Mouse (Mus musculus) stomach, embryonic 16.5 days (tissue): ENCODE results near the gene Catip. TPM values are rescaled to one million over a fixed set of nuclear protein-coding genes. Genes with fewer than 3 reads are reported as not detected.

ENCODE experiments used
- ATAC-seq: fragments of 200-750 bp; cut with Nextera tagmentation; 2 replicates; pipeline ENCODE4 v1.8.0; 2017; ENCODE audit warnings: moderate number of reproducible peaks, moderate TSS enrichment; ENCODE audit not compliant: insufficient read depth, low FRiP score
- H3K27ac ChIP-seq: fragments of 300-500 bp; sonication (generic); 2 replicates; pipeline ENCODE4 v1.5.1; 2014; ENCODE audit warnings: low read length
- H3K27me3 ChIP-seq: fragments of 300-500 bp; sonication (generic); 2 replicates; pipeline ENCODE4 v1.6.1; 2014; ENCODE audit warnings: low read length, control low read depth, mixed read lengths; ENCODE audit not compliant: control insufficient read depth, insufficient read depth
- H3K36me3 ChIP-seq: fragments of 300-500 bp; sonication (generic); 2 replicates; pipeline ENCODE4 v1.6.1; 2014; ENCODE audit warnings: low read length; ENCODE audit not compliant: control insufficient read depth, insufficient read depth
- H3K4me1 ChIP-seq: fragments of 300-500 bp; sonication (generic); 2 replicates; pipeline ENCODE4 v1.6.1; 2014; ENCODE audit warnings: low read length, control low read depth, mixed read lengths; ENCODE audit not compliant: control insufficient read depth, insufficient read depth
- H3K4me2 ChIP-seq: fragments of 300-500 bp; sonication (generic); 2 replicates; pipeline ENCODE4 v1.6.1; 2014; ENCODE audit warnings: low read depth, low read length, mixed read lengths
- H3K4me3 ChIP-seq: fragments of 300-500 bp; sonication (generic); replicated peaks from 2 replicates; pipeline ENCODE4 v1.5.1; 2014; ENCODE audit warnings: mild to moderate bottlenecking, low read length
- H3K9ac ChIP-seq: fragments of 300-500 bp; sonication (generic); 2 replicates; pipeline ENCODE4 v1.6.1; 2014; ENCODE audit warnings: low read length
- H3K9me3 ChIP-seq: fragments of 300-500 bp; sonication (generic); replicated peaks from 2 replicates; pipeline ENCODE4 v1.6.1; 2016; ENCODE audit warnings: low read length, control low read depth; ENCODE audit not compliant: control insufficient read depth
- WGBS: fragments of 180-500 bp; shearing (Covaris S2); extraction: QIAGEN DNeasy Blood & Tissue Kit; methylation state at CpG from one replicate; pipeline ENCODE4 v1.1.7; 2014; 5-methylcytosine and 5-hydroxymethylcytosine counted together
- polyA plus RNA-seq: library from polyadenylated mRNA; unstranded; fragments of >200 nt; fragmentation: Nextera tagmentation; extraction: Ambion mirVana; gene quantifications from 2 replicates; pipeline ENCODE4 v1.2.1, GENCODE M21; 2015

Gene Catip
- polyA plus RNA-seq, 1 experiment from 2014 or later, result 0.77 TPM

GRCm38 (mm10) chr1:74357531-74357930 is 4.4 kb upstream of the Catip start:
- H3K27me3 ChIP-seq, result no peaks in the 10 kb centered on the region
- H3K4me3 ChIP-seq, result no peak overlapping the region
- peaks cover 6% of the 10 kb centered on the region for H3K4me1 ChIP-seq
- no peak overlapping the region for H3K9ac ChIP-seq
- no peak overlapping the region for H3K27ac ChIP-seq
- no peaks in the 10 kb centered on the region for H3K9me3 ChIP-seq
- H3K36me3 ChIP-seq, result no peaks in the 10 kb centered on the region
- ATAC-seq, result no peak
- H3K4me2 ChIP-seq, result no peak overlapping the region

- Histone ChIP-seq H3K4me3 (no peak overlapping the region), H3K9ac (no peak overlapping the region), H3K9me3 (no peaks in the 10 kb centered on the region), H3K4me1 (peaks cover 6% of the 10 kb centered on the region), H3K27me3 (no peaks in the 10 kb centered on the region), H3K36me3 (no peaks in the 10 kb centered on the region), H3K27ac (no peak overlapping the region), H3K4me2 (no peak overlapping the region)
- 79% methylated on average over 5 of the region's 5 CpGs for WGBS
- ATAC-seq, result no peak
These were observed 1.9 kb upstream of the Catip start for GRCm38 (mm10) chr1:74359952-74360517.

DNA sequence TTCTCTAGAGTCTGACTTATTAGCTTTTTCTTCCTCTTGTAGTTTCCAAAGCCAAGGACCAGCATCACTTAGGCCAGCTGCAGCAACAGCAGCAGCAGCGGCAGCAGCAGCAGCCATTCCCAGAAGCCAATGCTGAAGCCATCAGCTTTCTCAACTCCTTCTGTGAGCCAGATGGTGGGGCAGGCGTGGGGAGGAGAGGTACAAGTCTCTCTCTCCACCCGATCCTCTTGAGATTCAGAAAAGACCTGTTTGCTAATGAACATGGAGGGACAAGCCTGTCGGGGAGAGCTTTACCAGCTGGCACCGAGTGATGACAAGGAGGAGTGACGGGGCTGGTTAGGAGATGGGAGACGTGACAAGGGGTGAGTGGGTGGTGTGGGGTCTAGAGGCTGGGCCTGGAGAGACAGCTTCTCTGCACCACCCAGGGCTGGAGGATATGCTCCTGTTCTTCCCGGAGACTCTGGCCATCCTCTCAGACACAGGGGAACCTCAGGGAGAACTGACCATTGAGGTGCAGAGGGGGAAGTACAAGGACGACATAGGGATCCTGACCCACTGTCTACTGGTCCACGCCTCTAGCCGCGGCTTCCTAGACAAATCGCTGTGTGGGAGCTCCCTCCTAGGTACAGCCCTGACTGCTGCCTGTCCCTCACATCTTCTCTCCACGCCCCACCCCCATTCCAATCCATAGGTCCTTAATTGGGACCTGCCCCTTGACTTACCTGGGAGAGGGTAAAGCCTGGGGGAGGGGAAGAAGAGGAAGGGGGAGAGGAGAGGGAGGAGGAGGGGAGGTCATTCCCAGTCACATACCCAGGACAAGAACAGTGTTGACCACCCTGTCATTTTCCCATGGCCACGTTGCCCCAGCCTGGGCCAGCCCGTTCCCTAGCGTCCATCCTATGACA is 669 bp downstream of the Catip start:
- WGBS, result 63% methylated on average over 17 of the region's 17 CpGs
- no peak overlapping the region for H3K27ac ChIP-seq
- H3K4me1 ChIP-seq, result peaks cover 6% of the 10 kb centered on the region
- H3K9ac ChIP-seq, result peak overlapping the region; percentile 39
- no peak overlapping the region for H3K4me3 ChIP-seq
- H3K9me3 ChIP-seq, result no peaks in the 10 kb centered on the region
- H3K27me3 ChIP-seq, result no peaks in the 10 kb centered on the region
- ATAC-seq, result no peak
- H3K36me3 ChIP-seq, result no peaks in the 10 kb centered on the region
- no peak overlapping the region for H3K4me2 ChIP-seq

GRCm38 (mm10) chr1:74363437-74363836 is 1.5 kb downstream of the Catip start:
- Histone ChIP-seq H3K36me3 (no peaks in the 10 kb centered on the region), H3K4me1 (peaks cover 10% of the 10 kb centered on the region), H3K4me2 (no peak overlapping the region), H3K4me3 (no peak overlapping the region), H3K27me3 (no peaks in the 10 kb centered on the region), H3K9me3 (no peaks in the 10 kb centered on the region), H3K9ac (no peak overlapping the region), H3K27ac (no peak overlapping the region; the same call in 1 of the 2 replicates)
- ATAC-seq, result no peak
- 65% methylated on average over 5 of the region's 5 CpGs for WGBS

- Histone ChIP-seq H3K36me3 (no peaks in the 10 kb centered on the region), H3K4me1 (peaks cover 10% of the 10 kb centered on the region), H3K27me3 (no peaks in the 10 kb centered on the region), H3K27ac (no peak overlapping the region), H3K9me3 (no peaks in the 10 kb centered on the region), H3K4me3 (no peak overlapping the region), H3K9ac (no peak overlapping the region), H3K4me2 (no peak overlapping the region)
- 58% methylated on average over 8 of the region's 8 CpGs for WGBS
- ATAC-seq, result no peak
These were observed 2.4 kb downstream of the Catip start for GRCm38 (mm10) chr1:74364270-74364669.

GRCm38 (mm10) chr1:74367886-74368645 is 6.2 kb downstream of the Catip start:
- WGBS, result 11% methylated on average over 34 of the region's 34 CpGs
- peak; percentile 89; the same call in 1 of the 2 replicates for ATAC-seq

DNA sequence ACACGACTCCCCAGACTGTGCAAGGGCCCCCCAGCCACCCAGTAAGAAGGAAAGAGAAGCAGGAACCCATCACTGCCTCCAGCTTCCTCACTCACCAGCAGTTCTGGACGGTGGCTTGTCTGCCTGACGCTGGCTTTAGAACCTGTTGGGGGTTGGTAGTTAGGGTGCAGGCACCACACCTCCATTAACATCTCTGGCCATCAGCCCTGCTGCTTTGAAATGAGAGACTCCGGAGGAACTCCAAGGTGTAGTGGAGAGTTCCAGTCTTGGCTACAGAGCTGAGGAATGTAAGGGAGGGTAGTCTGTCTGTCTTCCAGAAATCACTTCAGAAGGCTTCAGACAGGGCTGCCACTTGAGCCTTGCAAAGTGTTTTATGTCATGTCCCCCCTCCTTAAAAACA is 8.1 kb downstream of the Catip start:
- H3K36me3 ChIP-seq, result no peaks in the 10 kb centered on the region
- ATAC-seq, result no peak
- WGBS, result 44% methylated on average over 4 of the region's 4 CpGs
- no peaks in the 10 kb centered on the region for H3K27me3 ChIP-seq
- no peaks in the 10 kb centered on the region for H3K9me3 ChIP-seq
- no peak overlapping the region for H3K4me3 ChIP-seq
- peaks cover 4% of the 10 kb centered on the region; the same call in 1 of the 2 replicates for H3K4me1 ChIP-seq
- H3K27ac ChIP-seq, result no peak overlapping the region
- no peak overlapping the region for H3K9ac ChIP-seq
- no peak overlapping the region for H3K4me2 ChIP-seq

More at GRCm38 (mm10) chr1:74367886-74368645, 6.2 kb downstream of the Catip start:
- no peaks in the 10 kb centered on the region for H3K9me3 ChIP-seq
- peak overlapping the region; percentile 69 for H3K9ac ChIP-seq
- no peaks in the 10 kb centered on the region for H3K36me3 ChIP-seq
- H3K27ac ChIP-seq, result 0 out of 2 replicates have a peak overlapping the region, but pooled peaks have one; percentile 47
- H3K4me2 ChIP-seq, result peak overlapping the region; percentile 69
- peak overlapping the region; percentile 37 for H3K4me3 ChIP-seq
- no peaks in the 10 kb centered on the region for H3K27me3 ChIP-seq
- H3K4me1 ChIP-seq, result peaks cover 4% of the 10 kb centered on the region

DNA sequence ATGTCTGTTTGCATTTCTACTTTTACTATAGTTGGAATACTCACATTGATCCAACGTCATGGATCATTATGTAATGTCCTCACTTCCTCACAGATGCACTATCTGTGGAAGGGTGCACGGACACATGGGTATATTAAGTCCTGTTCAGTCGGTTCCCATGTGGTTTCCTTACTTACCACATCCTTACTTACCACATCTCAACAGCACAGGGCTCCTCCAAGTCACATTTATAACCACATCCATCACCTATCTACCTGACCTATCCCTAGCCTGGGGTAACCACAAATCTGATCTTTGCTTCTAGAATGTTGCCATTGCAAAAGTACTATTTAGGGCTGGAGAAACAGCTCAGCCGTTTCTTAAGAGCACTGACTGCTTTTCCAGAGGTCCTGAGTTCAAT is 11.5 kb downstream of the Catip start:
- Histone ChIP-seq H3K36me3 (no peaks in the 10 kb centered on the region), H3K9ac (no peak overlapping the region), H3K27ac (no peak overlapping the region), H3K9me3 (no peaks in the 10 kb centered on the region), H3K27me3 (no peaks in the 10 kb centered on the region), H3K4me2 (no peak overlapping the region), H3K4me3 (no peak overlapping the region), H3K4me1 (no peaks in the 10 kb centered on the region)
- ATAC-seq, result no peak
- 71% methylated on average over 4 of the region's 4 CpGs for WGBS

DNA sequence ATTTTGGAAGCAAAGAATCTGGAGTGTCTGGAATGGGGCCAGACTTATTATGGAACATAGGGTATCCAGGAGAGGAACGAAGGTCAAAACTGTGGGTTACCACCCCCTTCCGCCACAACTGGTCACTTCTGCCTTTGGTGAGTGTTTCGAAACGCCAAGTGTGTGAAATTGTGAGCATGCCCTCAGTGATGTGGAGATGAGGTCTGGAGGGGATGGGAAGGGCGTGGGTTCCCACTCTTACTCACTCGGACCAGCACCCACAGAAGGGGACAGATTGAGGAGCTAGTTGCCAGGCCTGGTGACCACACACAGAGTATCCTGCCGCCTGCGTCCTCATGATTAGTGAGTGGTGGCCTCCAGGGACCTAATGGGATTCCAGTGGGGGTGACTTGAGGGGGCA is 13.1 kb downstream of the Catip start, which contains the start of gene Slc11a1:
Slc11a1 (plus strand) TSS at position 216 of the 400 bp plus-strand sequence.
- 69% methylated on average over 8 of the region's 8 CpGs for WGBS

More for the DNA sequence above, 13.1 kb downstream of the Catip start, which contains the start of gene Slc11a1:
- Histone ChIP-seq H3K9me3 (no peaks in the 10 kb centered on the region), H3K9ac (no peak within 1 kb of the TSS), H3K4me2 (no peak within 1 kb of the TSS), H3K4me3 (no peak within 1 kb of the TSS), H3K27ac (no peak within 1 kb of the TSS; the same call in 1 of the 2 replicates), H3K4me1 (no peaks in the 10 kb centered on the region), H3K36me3 (no peaks in the 10 kb centered on the region), H3K27me3 (no peaks in the 10 kb centered on the region)
- ATAC-seq, result no peak
